Mouse (Mus musculus): ENCODE measurements around the gene Rnf151.

The Rnf151 gene

GRCm38 (mm10) chr17:24717943-24718342 lies at the start of gene Rnf151, which contains the start of gene Rps2:
Gene Rnf151 (minus strand): TSS chr17:24718063.
Gene Rps2 (plus strand): TSS chr17:24718116.
- DNase-seq (ENCODE audit: low spot score in 2 of 2): no peak

- DNase-seq (ENCODE audit: low spot score in 2 of 2): no peak
Measured at GRCm38 (mm10) chr17:24766266-24766875, 48.5 kb upstream of the Rnf151 start.

- no peak for DNase-seq (ENCODE audit: low spot score in 2 of 2)
Measured at GRCm38 (mm10) chr17:24765016-24765905, 47.4 kb upstream of the Rnf151 start.

- no peak for DNase-seq (ENCODE audit: low spot score in 2 of 2)
Measured at GRCm38 (mm10) chr17:24761121-24761520, 43.3 kb upstream of the Rnf151 start.

- no peak for DNase-seq (ENCODE audit: low spot score in 2 of 2)
Measured at GRCm38 (mm10) chr17:24757394-24757793, 39.5 kb upstream of the Rnf151 start.

- no peak for DNase-seq (ENCODE audit: low spot score in 2 of 2)
Measured at GRCm38 (mm10) chr17:24752415-24753394, 34.8 kb upstream of the Rnf151 start, which contains the start of gene Hs3st6. Gene Hs3st6 (plus strand): TSS chr17:24752988.

- DNase-seq (ENCODE audit: low spot score in 2 of 2): no peak
Measured at GRCm38 (mm10) chr17:24751528-24751927, 33.7 kb upstream of the Rnf151 start.

- DNase-seq (ENCODE audit: low spot score in 2 of 2): no peak
Measured at GRCm38 (mm10) chr17:24746986-24747385, 29.1 kb upstream of the Rnf151 start.

- DNase-seq (ENCODE audit: low spot score in 2 of 2): peak; percentile 82 to 92
Measured at GRCm38 (mm10) chr17:24745526-24746497, 27.9 kb upstream of the Rnf151 start.

- no peak for DNase-seq (ENCODE audit: low spot score in 2 of 2)
Measured at GRCm38 (mm10) chr17:24744381-24744780, 26.5 kb upstream of the Rnf151 start.

- no peak for DNase-seq (ENCODE audit: low spot score in 2 of 2)
Measured at GRCm38 (mm10) chr17:24743896-24744295, 26.0 kb upstream of the Rnf151 start.

- DNase-seq (ENCODE audit: low spot score in 2 of 2): no peak
Measured at GRCm38 (mm10) chr17:24742307-24742706, 24.4 kb upstream of the Rnf151 start.

GRCm38 (mm10) chr17:24739926-24740325 lies 22.1 kb upstream of the Rnf151 start:
- no peak for DNase-seq (ENCODE audit: low spot score in 2 of 2)

GRCm38 (mm10) chr17:24738238-24738637 lies 20.4 kb upstream of the Rnf151 start:
- DNase-seq (ENCODE audit: low spot score in 2 of 2): no peak

- DNase-seq (ENCODE audit: low spot score in 2 of 2): no peak
Measured at GRCm38 (mm10) chr17:24737135-24737810, 19.4 kb upstream of the Rnf151 start.

GRCm38 (mm10) chr17:24736330-24737051 lies 18.6 kb upstream of the Rnf151 start, which contains the start of gene Msrb1:
Gene Msrb1 (plus strand): TSS chr17:24736642.
- DNase-seq (ENCODE audit: low spot score in 2 of 2): peak; percentile 89 to 92

- DNase-seq (ENCODE audit: low spot score in 2 of 2): no peak
Measured at GRCm38 (mm10) chr17:24735446-24735845, 17.6 kb upstream of the Rnf151 start.

GRCm38 (mm10) chr17:24734513-24734912 lies 16.6 kb upstream of the Rnf151 start:
- no peak for DNase-seq (ENCODE audit: low spot score in 2 of 2)

- no peak for DNase-seq (ENCODE audit: low spot score in 2 of 2)
Measured at GRCm38 (mm10) chr17:24733434-24734050, 15.7 kb upstream of the Rnf151 start.

All from frontal cortex, postnatal 36 days (tissue).